Mouse (Mus musculus) gastrocnemius, adult 2 months (tissue): ENCODE data around the gene Myo3a. TPM values are rescaled to one million over a fixed set of nuclear protein-coding genes. Genes with fewer than 3 reads are reported as not detected.

Experiments used
- DNase-seq: peaks from one replicate; pipeline ENCODE4 v3.0.0; 2022
- H3K27ac ChIP-seq: fragments of 200-600 bp; 2 replicates; pipeline ENCODE4 v1.8.1; 2022; ENCODE audit warnings: mild to moderate bottlenecking
- H3K4me3 ChIP-seq: fragments of 200-600 bp; 2 replicates; pipeline ENCODE4 v1.8.1; 2022; ENCODE audit warnings: mild to moderate bottlenecking, moderate library complexity
- CTCF ChIP-seq: fragments of 200-600 bp; IDR thresholded peaks from 2 replicates; pipeline ENCODE4 v1.8.1; 2022; ENCODE audit warnings: antibody characterized with exemption, mild to moderate bottlenecking, moderate library complexity
- intact Hi-C: fragments of 180-260 bp; cut with DNase I; formaldehyde crosslinking; loops from one replicate; pipeline ENCODE4 v1.15.1; 2025
- microRNA-seq: library from miRNA; unstranded; fragments of <30 nt; microRNA quantifications from one replicate; pipeline ENCODE4 v1.2.0, GENCODE M21; 2021
- total RNA-seq, 2 experiments: library from RNA; stranded (reverse); gene quantifications; 2 replicates each; pipeline ENCODE4 v1.2.3; 2021

Myo3a gene
- total RNA-seq, 2 experiments from 2014 or later: not detected

- TF ChIP-seq CTCF: no peak
- intact Hi-C loops: no loop called here
These were observed 400.6 kb downstream of the Myo3a start for GRCm38 (mm10) chr2:22627819-22628432.

GRCm38 (mm10) chr2:22634766-22635165 lies 407.5 kb downstream of the Myo3a start:
- DNase-seq: no peak
- intact Hi-C loops: no loop called here
- H3K27ac ChIP-seq: no peak overlapping the region
- TF ChIP-seq CTCF: peak; percentile 54
- H3K4me3 ChIP-seq: no peak overlapping the region

More at GRCm38 (mm10) chr2:22627819-22628432, 400.6 kb downstream of the Myo3a start:
- Histone ChIP-seq H3K27ac (no peak overlapping the region), H3K4me3 (no peak overlapping the region)
- DNase-seq: no peak

GRCm38 (mm10) chr2:22646134-22646533 lies 418.8 kb downstream of the Myo3a start:
- intact Hi-C loops: no loop called here
- TF ChIP-seq CTCF: no peak
- DNase-seq: no peak
- Histone ChIP-seq H3K4me3 (no peak overlapping the region), H3K27ac (no peak overlapping the region)

- DNase-seq: no peak
These were observed 421.1 kb downstream of the Myo3a start for GRCm38 (mm10) chr2:22648394-22648793.

GRCm38 (mm10) chr2:22651826-22652225 lies 424.5 kb downstream of the Myo3a start:
- intact Hi-C loops: no loop called here

More at GRCm38 (mm10) chr2:22648394-22648793, 421.1 kb downstream of the Myo3a start:
- no peak overlapping the region for H3K27ac ChIP-seq
- H3K4me3 ChIP-seq: no peak overlapping the region
- intact Hi-C loops: no loop called here
- no peak for TF ChIP-seq CTCF

GRCm38 (mm10) chr2:22663731-22664130 lies 436.4 kb downstream of the Myo3a start:
- no peak for TF ChIP-seq CTCF
- H3K4me3 ChIP-seq: no peak overlapping the region
- H3K27ac ChIP-seq: no peak overlapping the region
- no peak for DNase-seq
- intact Hi-C loops: no loop called here

More at GRCm38 (mm10) chr2:22651826-22652225, 424.5 kb downstream of the Myo3a start:
- no peak overlapping the region for H3K27ac ChIP-seq
- DNase-seq: no peak
- H3K4me3 ChIP-seq: no peak overlapping the region
- TF ChIP-seq CTCF: no peak

Small RNAs within 50 kb of the gene (microRNA-seq; reads per million reads assigned to microRNA genes)
- gene Gm23636 (not detected), gene Mir3967 (not detected)
